Mouse (Mus musculus) embryo, embryonic 9.5 days (tissue): Measurements from ENCODE around the gene Slc6a19.
"Not testable (repeated sequence)": the region's sequence is repeated elsewhere in the genome, so short reads cannot be mapped to it uniquely, and the experiment has no call there.

Experiments
- DNase-seq: peaks from one replicate; pipeline ENCODE4 v3.0.0-alpha.2; 2017; ENCODE audit errors: extremely low spot score

Gene Slc6a19

DNA sequence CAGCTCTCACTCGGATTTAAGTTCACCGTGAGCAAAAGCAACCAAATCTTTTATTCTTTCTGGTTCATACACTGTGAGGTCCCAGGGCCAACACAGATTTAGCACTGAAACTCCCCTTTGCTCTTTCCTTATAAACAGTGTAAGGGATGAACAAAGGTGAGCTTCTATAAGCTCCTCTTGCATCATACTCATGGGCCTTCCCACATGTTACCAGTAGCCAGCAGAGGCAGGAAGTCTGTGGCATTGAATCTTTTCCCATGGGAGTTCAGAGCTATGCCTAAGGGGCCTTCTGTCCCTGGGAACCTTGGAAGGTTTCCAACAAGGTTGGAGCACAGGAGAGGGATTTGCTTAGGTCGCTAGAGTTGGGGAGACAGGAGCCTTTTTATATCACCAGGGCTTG, 7.6 kb upstream of the Slc6a19 start:
- no peak for DNase-seq

DNA sequence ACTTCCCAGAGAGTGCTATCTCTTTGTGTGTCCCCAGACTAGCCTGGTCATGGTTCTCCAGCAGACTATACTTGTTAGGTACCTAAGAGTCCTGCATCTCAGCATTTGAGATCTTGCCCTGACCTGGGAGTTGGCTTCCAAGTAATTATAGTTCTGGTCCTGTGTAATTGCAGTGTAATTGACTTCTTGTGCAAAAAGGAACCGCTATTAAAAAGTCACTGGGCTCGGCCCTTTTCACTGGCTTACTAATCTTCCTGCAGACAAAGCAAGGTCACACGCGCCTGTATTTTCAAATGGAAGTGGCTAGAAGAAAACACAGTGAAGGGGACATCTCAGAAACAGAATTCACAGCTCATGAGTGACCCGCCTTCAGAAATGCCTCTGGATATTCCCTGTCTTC, 7.1 kb upstream of the Slc6a19 start:
- DNase-seq = no peak

DNA sequence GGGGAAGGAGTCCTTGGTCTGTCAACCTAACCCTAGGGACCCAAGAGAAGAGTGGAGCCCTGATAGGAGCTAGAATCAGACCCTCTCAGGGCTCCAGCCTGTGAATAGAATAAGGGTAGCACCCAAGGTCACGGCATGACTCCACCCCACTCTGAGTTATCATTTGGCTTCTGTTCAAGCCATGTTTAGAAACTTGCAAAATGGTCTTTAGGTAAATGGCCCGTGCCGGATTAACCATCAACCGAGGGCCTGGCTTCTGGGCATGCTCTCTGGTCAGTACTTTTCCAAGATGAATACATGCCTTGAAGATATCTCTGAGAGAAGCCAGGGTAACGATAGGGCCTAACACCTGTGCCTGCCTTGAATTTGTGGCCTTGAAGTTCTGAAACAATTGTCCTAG, 6.6 kb upstream of the Slc6a19 start:
- no peak for DNase-seq

DNA sequence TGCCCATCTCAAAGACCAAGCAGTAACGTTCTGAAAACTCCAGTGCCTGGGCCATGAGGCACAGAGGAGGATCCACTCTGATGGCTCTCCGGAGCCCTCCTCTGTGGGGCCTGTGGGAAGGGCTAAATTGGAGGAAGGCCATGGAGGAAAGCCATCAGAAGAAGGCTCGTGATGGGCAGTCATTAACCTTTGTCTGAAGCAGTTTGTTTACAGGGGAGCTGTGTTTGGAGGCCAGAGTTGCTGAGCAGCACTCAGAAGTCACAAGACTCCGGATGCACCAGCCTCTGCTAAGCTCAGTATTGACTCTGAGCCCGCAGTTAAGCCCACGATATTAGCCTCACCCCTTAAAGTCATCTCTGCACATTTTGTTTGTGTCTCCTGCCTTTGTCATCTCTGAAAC, 4.8 kb upstream of the Slc6a19 start:
- no peak for DNase-seq

DNA sequence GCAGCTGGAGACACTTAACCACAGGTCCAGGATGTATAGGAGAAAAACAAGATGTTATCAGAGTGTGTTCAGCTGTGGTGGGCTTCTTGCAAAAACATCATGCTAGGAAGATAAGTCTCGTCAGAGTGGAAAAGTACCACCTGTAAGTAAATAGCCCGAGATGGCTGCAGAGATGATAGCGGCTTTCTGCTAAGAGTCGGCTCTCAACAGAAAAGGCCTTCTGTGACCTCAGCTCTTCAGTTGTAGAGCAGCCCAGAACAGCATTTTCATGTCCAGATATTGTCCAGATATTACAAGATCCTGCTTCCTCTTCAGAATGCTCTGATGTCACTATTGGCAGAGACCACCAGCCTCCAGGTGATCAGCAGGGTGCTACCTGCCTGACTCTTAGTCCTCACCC, 1.2 kb downstream of the Slc6a19 start:
- not testable (repeated sequence) for DNase-seq

DNA sequence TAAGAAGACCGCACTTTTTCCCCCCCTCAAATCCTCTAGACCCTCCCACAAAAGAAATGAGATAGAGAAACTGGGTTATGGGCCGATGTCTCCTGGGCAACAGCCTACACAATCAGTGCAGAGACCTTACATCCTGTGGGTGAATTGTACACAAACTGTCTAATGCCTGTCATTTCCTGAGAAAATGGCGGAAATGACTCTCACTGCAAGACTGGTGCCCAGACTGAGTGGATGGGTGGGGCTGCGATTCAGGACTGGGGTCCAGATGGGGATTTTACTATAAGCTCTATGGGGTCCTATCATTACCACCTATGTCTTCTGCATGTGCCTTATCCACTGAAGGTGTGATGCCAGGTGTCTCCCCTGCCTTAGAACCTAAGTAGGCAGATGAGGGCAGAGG, 1.9 kb downstream of the Slc6a19 start:
- no peak for DNase-seq

DNA sequence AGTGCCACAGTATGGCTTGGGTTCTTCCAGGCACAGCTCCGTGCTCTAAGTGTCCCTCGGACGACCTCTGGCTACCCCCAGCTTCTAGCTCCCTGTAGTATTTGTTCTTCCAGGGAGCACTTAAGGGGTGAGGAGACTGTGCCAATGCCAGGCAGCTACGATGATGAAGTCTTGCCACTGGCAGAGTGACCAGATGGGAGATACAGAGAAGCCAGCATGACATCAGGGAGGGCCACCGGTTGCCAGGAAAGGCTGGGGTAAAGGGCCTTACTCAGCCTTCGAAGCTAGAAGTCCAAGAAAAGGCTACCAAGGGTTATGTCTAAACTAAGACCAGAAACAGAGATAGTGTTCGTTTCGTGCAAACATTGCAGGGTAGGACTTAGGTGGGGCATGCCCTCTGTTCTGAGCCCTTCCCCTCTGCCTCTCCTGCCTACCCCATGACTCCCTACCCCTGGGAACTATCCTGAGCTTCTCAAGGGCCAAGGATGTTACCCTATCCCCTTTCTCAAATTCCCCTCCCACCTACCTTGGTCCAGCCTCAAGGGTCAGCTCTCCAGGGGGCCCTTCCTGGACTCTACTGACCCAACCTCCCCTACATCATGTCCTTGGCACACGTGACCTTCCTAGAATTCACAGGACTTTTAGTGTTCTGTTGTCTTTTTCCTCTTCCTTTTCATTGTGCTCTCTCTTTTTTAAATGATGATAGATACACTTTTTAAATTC, 3.3 kb downstream of the Slc6a19 start:
- DNase-seq = no peak

DNA sequence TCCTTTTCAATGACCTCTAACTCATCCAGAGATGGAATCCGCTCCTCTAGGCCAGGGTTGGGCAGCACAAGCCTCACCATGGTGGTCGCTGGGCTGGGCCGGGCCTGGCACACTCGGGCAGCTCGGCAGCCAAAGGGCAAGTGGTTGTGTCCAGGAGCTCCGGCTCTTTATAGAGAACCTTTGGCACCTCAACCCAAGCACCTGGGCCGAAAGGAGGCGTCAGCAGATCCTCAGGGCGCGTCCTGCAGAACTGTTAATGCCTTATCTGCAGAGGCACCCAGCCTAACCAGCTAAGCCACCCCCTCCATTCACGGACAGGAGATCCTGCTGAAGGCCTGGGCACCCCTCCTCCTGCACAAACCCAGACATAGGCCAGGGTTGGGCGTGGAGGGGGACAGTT, 4.1 kb downstream of the Slc6a19 start:
- DNase-seq = no peak

DNA sequence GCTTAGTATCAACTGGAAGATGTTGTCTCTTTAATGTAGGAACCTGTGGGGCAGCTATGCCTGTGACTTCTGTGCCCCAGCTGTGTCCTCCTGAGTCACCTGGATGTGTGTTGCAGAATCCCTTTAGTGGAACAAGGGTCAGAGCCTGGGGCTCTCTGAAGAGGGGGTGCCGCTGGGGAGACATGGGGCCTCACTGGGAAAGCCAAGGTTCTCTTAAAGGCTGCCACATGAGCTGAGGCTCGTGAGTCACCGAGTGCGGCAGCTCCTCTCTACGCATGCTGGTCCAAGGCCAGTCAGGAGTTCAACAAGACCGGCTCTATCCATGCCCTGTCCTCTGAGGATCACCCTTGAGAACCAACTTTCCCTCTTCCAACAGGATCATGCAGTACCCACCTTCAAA, 5.0 kb downstream of the Slc6a19 start:
- DNase-seq = no peak

DNA sequence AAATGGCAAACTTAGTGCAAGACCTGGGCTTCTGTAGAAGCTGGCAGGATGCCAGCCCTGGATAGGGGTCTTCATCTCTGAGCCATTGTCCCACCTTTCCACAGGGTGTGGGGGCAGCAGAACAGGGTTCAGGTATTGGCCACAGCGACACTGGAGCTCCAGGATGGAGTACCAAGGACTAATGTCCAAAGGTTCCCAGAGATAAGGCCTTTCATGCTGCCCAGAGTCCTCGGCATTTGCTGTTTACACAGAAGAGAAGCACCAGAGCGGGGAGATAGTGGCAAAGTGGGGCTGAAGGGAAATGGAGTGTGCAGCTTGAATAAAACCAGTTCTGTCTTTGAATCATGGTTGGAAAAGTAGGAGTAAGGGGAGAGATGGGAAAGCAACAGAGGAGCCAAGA, 8.1 kb downstream of the Slc6a19 start:
- no peak for DNase-seq

DNA sequence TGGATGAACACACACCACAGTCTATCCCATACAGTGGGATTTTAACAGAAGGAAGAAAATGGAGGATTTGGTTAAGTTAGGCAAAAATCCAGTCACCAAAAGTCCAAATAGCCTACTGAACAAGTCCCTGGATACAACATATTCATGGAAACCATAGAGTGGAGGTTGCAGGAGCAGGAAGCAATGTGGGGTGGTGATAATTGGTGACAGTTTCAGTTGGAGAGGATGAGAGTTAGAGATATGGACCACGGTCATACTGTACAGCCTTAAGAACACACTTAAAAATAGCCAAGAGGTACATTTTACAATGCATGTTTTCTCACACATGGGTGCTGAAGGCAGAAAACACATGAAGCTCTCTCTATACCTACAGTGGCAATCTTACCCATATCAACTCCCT, 9.7 kb downstream of the Slc6a19 start:
- no peak for DNase-seq

DNA sequence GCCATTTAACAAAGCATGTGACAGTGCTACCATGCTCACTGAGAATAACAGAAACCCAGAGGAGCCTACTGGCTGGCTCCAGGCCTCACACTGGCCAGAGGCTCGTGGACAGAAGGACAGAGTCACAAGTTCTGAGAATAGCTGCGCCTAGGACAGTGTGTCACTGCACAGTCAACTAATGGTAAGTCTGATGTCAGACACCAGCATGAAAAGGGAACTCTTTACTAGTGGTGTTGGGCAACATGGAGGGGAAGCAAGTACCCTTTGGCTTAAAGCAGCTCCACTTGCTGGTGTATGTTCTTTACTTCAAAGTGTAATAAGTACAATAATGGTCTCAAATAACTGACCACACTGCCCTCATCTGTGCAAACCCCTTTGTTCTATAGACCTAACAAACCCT, 11.3 kb downstream of the Slc6a19 start:
- no peak for DNase-seq

DNA sequence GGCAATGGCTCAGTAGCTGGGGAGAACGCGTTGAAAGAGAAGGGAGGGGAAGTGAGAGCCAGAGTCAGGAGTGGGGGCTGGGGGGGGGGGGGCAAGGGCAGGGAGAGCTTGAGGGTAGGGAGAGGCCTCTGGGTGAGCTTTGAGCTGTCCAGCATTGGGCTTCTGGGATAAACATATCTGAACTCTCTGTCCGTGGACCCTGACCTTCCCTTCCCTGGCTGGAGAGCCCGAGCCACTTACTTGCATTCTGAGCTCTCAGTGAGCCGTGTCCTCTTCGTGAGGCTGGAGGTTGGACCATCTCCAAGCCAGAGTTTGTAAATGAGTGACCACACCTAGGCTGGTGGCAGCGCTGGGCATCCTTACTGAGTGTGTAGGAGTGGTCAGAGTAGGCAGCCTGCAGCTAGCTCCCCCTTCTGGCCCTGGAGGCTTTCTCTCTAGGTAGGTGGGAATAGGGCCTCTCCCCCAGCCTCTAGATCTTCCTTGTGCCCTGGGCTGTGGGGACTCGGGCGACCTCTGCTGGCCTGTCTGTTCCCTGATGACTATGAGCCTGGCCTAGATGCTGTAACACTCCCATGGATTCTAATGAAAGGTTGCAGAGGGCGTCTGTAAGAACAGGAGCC, 12.3 kb downstream of the Slc6a19 start:
- peak; percentile 78 for DNase-seq

DNA sequence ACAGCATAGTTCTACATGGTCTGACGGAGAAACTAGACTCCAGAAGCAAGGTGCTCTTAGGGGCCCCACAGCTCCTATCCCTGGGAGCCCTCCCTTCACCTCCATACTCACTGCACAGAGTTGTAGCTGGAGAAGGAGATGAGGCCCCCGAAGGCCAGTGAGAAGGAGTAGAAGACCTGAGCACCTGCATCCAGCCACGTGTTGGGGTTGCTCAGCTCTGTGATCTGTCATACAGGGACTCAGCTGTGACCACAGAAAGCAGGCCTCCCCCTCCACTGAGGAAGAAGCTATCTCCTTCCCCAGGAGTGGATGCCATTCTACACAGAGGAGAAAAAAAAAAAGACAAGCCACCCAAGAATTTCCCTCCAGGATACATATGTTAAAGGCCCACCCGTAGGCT, 15.7 kb downstream of the Slc6a19 start:
- DNase-seq = no peak

DNA sequence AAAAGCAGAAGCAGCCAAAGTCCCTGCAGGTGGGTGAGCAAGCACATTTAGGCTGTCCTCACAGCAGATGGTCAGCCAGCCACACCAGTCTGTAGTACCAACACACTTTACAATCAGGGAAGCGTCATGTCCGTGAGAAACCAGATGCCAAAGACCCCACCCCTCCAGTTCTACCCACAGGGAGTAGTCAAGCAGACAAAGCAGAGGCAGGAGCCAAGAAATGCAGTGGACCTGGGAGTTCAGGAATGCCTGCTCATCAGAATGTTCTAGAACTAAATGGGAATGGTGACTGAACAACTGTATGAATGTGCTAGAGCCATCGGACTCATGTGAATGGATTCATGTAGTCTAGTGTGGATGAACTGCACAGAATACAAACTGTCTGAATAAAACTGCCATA, 17.1 kb downstream of the Slc6a19 start:
- no peak for DNase-seq

DNA sequence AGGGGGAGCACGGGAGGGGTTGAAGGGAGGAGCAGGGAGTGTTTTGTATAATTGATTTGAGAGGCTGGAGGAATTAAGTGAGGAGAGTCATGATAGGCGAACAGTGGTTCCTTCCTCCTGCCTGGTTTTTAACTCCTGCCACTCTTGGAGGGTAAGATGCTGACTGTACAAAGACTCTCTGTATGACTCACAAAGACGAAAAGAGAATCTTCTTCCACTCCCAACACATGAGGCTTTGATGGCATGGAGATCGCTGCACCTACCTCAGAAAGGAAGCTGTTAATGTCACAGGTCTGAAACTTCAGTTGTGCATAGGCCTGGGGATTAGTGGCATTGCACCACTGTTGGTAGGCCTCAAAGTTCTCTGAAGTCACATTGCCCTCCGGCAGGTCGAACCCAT, 19.2 kb downstream of the Slc6a19 start:
- no peak for DNase-seq

DNA sequence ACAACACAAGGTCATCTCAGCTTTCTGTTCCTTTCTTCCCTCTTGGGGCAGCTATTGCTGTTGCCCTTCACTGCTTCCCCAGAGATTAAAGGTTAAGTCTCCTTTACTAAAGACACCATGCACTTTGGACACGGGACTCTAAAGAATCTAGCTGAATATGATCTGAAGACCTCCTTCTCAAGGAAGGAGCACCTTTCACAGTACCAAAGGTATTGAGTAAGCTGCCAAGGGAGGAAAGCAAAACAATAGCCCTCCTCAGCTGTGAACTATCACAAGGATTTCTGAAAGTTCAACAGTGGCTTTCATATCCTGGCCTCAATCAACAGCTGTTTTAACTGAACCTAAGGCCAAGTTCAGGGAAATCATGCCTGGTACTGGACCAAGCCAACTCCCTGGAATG, 20.3 kb downstream of the Slc6a19 start:
- no peak for DNase-seq

DNA sequence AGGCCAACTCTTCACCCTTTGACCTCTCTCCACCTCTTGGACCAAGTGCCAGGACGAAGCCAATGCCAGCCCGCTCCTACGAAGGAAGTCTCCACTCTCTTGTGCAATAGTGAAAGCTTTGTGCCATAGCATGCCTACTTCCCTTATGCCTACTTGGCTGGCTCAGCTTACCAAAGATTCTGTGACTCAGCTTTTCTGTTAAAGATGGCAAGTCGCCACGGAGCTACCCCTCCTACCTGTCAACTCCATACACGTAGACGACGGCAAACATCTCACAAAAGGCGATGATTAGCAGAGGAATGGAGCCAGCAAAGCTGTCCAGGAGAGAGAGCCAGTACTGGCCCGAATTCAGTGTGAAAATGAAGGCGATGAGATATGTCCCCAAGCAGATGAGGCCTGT, 21.0 kb downstream of the Slc6a19 start:
- DNase-seq = no peak

DNA sequence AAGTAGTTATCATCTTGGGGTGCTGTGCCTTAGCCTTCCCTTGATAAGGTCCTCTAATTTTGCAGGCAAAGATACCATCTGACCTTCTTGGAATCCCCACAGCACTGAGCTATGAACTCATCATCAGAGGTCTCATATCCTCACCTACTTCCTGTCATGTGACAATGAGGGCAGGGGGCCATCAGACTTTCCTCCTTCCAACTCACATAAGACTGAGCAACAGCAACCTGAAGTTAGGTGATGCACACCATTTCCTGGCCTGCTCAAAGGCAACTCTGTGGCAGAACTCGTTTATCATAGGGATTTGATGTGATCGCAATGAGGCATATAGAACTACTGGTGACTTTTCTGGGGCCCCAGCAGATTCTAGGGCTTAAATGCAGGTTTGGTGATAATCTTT, 22.4 kb downstream of the Slc6a19 start:
- no peak for DNase-seq

DNA sequence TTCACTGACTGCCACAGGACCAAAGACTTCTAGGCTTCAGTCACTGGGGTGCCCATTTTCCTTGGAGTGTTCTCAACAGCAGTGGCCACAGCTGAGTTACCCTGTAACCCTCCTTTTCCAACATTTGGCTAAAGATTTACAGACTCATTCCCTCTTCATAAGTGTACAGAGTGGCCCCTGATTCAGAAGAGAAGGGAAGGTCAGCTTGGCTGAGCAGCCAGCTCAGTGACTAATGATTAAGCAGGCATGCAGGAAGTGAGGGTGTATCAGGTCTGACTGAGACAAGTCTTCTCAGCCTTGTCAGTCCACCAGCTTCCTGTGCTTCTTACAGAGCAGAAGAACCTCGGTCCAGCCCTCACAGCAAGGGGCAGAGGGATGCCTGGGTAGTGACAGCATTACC, 24.3 kb downstream of the Slc6a19 start:
- DNase-seq = no peak

DNA sequence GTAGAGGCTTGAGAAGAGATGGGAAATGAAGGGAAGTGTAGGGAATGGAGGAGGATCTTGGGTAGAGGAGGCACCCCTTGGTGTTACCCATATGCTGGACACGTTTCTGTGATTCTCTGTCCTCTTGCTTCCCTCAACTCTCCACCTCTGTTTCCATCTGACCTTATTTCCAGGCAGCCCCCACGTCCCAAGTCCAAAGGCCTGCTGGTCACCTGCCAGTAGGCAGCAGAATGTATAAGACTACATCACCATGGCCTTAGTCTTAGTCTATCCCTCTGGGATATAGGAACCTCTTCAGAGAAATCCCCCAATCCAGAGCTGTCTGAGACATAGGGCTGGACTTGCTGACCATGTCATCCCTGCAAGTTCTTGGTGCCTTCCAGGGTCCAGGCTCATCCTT, 25.4 kb downstream of the Slc6a19 start:
- DNase-seq = no peak

DNA sequence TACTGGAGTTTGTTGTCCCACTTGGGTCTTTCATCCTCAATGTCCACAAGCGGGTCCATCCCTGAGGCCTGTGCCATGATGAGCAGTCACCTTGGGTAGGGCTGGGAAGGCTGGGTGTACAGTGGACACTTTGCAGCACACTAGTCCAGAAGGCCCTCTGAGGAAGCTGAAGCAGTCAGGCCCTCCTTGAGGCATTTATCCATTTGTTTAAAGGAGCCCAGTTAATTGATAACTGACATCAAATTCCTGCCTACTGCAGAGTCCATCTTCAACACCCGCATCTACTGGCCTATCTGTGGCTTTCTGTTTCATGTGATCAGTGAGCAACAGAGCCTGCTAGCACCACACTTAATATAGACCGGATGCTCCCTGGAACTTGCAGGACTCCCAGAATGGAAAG, 26.8 kb downstream of the Slc6a19 start, which contains the start of gene Slc6a18:
Slc6a18 (minus strand) TSS at position 171 of the 400 bp plus-strand sequence.
- no peak for DNase-seq

DNA sequence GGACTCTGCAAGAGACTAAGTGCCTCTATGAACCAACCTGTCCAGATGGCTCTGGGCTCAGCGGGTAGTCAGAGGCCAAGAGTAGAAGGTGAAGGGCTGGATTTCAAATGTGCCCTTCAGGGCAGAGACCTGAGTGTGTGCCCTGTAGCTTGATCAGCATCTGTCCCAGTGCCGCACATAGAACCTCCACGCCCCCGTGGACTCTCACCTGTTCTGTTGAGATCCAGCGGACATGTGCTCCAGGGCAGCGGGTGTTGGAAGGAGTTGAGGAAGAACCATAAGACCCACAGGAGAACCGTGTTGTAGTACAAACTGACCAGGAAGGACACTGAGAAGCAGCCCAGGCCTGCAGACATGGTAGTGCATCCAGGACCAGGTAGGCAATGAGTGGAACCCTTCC, 29.5 kb downstream of the Slc6a19 start:
- no peak for DNase-seq

DNA sequence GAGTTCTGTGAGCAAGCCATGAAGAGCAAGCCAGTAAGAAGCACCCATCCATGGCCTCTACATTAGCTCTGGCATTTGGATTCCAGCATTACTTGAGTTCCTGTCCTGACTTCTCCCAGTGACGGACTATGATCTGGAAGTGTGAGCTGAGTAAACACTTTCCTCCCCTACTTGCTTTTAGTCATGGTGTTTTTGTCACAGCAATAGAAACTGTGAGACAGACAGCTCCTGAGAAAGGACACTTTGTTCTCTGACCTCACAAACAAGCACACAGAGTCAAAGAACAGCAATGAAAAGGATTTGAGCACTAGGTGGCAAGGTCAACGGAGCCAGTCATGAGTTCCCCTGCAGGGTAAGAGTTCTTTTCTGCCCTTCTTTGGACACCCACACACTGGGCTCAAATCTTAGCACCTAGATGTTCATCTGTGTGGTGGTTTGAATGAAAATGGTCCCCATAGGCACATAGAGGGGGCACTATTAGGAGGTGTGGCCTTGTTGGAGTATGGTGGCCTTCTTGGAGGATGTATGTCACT, 44.4 kb downstream of the Slc6a19 start:
- no peak for DNase-seq
